Mouse (Mus musculus): ENCODE data around the gene Gm13276. TPM values are rescaled to one million over a fixed set of nuclear protein-coding genes. Genes with fewer than 3 reads are reported as not detected.
"Not testable (repeated sequence)": the region's sequence is repeated elsewhere in the genome, so short reads cannot be mapped to it uniquely, and the experiment has no call there.

Gm13276 gene
- total RNA-seq, 2 experiments from 2014 or later: not detected

- H3K27ac ChIP-seq: peak overlapping the region; percentile 71
- DNase-seq: peak; percentile 87
- TF ChIP-seq CTCF (IDR thresholded peaks at IDR 0.05): peak; percentile 64
- intact Hi-C loops (cut with DNase I): not testable (repeated sequence)
- peak overlapping the region; percentile 61 for H3K4me3 ChIP-seq
Observed at GRCm38 (mm10) chr4:88760431-88760830, 25.1 kb upstream of the Gm13276 start.

GRCm38 (mm10) chr4:88761776-88762175, 23.7 kb upstream of the Gm13276 start:
- H3K4me3 ChIP-seq; H3K27ac ChIP-seq; intact Hi-C loops (cut with DNase I): not testable (repeated sequence)
- DNase-seq: peak; percentile 51

DNA sequence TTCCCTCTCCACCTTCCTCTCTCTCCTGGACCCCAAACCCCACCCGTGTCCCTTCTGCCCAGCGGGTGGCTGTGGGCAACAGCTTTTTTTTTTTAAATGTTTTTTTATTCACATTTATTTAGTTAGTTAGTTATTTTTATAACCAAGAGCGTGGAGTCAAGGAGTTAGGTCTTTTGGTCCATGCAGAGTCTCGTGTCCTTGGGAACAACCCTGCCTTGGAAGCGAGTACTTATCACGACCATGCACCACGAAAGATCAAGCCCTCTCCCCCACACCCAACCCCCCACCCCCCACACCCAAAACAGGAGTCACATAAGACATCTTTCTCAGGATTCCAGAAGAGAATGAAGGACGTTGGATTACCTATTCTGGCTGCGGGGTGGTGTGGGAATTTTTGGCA, 23.2 kb upstream of the Gm13276 start:
- H3K27ac ChIP-seq; DNase-seq; H3K4me3 ChIP-seq; intact Hi-C loops (cut with DNase I): not testable (repeated sequence)

DNA sequence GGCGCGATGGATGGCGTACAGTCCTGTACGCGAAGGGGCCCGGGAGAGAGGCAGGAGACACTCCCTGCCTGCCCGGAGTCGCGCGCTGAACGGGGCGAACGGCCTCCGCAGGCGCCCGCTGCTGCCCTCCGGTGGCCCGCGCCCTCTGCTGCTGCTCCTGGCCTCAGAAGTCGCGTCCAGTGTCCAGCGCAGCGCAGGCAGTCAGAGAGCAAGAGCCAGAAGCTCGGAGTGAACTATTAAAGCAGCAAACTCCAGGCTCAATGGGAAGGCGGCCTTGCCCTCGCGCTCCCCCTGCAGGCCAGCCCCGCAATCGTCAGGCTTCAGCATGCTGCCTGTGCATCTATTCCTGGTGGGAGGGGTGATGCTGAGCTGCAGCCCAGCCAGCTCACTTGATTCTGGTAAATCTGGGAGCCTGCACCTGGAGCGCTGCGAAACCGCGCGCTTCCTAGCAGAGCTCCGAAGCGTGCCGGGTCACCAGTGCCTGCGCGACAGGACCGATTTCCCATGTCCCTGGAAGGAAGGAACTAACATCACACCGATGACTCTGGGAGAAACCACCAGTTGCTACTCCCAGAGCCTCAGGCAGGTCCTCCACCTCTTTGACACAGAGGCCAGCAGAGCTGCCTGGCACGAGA, 22.0 kb upstream of the Gm13276 start:
- peak; percentile 61 for TF ChIP-seq CTCF (IDR thresholded peaks at IDR 0.05)
- peak; percentile 74 for DNase-seq
- Histone ChIP-seq H3K27ac (peak overlapping the region; percentile 65), H3K4me3 (peak overlapping the region; percentile 59)
- intact Hi-C loops (cut with DNase I): not testable (repeated sequence)

- H3K4me3 ChIP-seq; intact Hi-C loops (cut with DNase I); DNase-seq: not testable (repeated sequence)
Observed at GRCm38 (mm10) chr4:88773534-88773933, 12.0 kb upstream of the Gm13276 start, which contains the start of gene Gm13290. Gene Gm13290, plus strand, starts transcription at chr4:88773834.

GRCm38 (mm10) chr4:88776622-88777021, 8.9 kb upstream of the Gm13276 start, which contains the start of gene Gm13289:
Gene Gm13289, plus strand, starts transcription at chr4:88776922.
- intact Hi-C loops (cut with DNase I); H3K4me3 ChIP-seq; H3K27ac ChIP-seq; DNase-seq: not testable (repeated sequence)

More at GRCm38 (mm10) chr4:88773534-88773933, 12.0 kb upstream of the Gm13276 start, which contains the start of gene Gm13290:
- H3K27ac ChIP-seq: not testable (repeated sequence)

DNA sequence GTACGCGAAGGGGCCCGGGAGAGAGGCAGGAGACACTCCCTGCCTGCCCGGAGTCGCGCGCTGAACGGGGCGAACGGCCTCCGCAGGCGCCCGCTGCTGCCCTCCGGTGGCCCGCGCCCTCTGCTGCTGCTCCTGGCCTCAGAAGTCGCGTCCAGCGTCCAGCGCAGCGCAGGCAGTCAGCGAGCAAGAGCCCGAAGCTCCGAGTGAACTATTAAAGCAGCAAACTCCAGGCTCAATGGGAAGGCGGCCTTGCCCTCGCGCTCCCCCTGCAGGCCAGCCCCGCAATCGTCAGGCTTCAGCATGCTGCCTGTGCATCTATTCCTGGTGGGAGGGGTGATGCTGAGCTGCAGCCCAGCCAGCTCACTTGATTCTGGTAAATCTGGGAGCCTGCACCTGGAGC, 6.0 kb upstream of the Gm13276 start, which contains the start of gene Gm13272:
Gm13272 (plus strand) TSS at position 301 of the 400 bp plus-strand sequence.
- DNase-seq; intact Hi-C loops (cut with DNase I); H3K4me3 ChIP-seq; H3K27ac ChIP-seq: not testable (repeated sequence)

DNA sequence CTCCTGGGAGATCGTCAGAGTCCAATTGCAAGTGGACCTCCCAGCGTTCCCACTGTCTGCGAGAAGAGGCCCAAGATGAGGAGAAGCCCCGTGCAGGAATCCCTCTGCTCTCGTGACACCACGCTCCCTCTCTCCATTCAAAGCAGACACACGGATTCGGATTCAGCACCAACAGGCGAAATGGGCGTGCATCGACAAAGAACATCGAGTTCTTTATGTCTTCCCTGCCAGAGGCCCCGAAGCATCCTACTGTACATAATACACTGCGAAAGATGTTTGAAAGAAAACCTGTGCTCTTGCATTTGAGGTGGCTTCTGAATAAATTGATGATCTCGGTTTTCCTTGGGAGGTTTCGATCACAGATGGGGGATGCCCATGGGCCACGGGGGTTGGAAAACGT, 5.2 kb upstream of the Gm13276 start:
- intact Hi-C loops (cut with DNase I); H3K4me3 ChIP-seq; H3K27ac ChIP-seq; DNase-seq: not testable (repeated sequence)

DNA sequence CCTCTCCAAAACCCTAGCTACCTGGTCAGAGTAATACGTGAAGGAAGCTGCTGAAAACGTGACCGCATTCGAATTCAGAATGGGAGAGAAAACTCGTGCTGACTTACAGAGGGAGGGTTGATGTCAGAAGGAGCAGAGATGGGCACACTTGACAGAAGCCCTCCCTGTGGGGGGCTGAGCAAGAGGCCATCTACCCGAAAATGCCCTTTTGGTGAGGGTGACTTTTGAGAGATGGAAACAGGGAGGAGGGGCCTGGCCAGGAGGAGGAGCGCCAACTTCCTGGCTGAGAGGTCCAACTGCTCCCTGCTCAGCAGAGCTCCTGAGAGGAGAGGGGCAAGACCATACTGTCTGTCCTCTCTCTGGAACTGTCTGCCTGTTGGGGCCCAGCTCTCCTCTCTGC, 3.7 kb upstream of the Gm13276 start, which contains the start of gene Ifnz:
Ifnz (plus strand) TSS at position 301 of the 400 bp plus-strand sequence.
- H3K4me3 ChIP-seq: peak within 1 kb of the TSS; percentile 57
- intact Hi-C loops (cut with DNase I); DNase-seq: not testable (repeated sequence)
- H3K27ac ChIP-seq: peak within 1 kb of the TSS; percentile 61; the same call in 1 of the 2 replicates

GRCm38 (mm10) chr4:88782335-88782734, 3.2 kb upstream of the Gm13276 start:
- peak overlapping the region; percentile 57 for H3K4me3 ChIP-seq
- TF ChIP-seq CTCF (IDR thresholded peaks at IDR 0.05): peak; percentile 13; the same call in 1 of the 2 replicates
- peak; percentile 28 for DNase-seq
- H3K27ac ChIP-seq: peak overlapping the region; percentile 61; the same call in 1 of the 2 replicates
- intact Hi-C loops (cut with DNase I): not testable (repeated sequence)

GRCm38 (mm10) chr4:88788402-88788801, 2.9 kb downstream of the Gm13276 start, which contains the start of gene Gm13277:
Gene Gm13277, plus strand, starts transcription at chr4:88788632.
- peak; percentile 72 for DNase-seq
- intact Hi-C loops (cut with DNase I); H3K4me3 ChIP-seq; H3K27ac ChIP-seq: not testable (repeated sequence)
- peak; percentile 51 for TF ChIP-seq CTCF (IDR thresholded peaks at IDR 0.05)

DNA sequence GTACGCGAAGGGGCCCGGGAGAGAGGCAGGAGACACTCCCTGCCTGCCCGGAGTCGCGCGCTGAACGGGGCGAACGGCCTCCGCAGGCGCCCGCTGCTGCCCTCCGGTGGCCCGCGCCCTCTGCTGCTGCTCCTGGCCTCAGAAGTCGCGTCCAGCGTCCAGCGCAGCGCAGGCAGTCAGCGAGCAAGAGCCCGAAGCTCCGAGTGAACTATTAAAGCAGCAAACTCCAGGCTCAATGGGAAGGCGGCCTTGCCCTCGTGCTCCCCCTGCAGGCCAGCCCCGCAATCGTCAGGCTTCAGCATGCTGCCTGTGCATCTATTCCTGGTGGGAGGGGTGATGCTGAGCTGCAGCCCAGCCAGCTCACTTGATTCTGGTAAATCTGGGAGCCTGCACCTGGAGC, 5.7 kb downstream of the Gm13276 start, which contains the start of gene Gm13278:
Gm13278 (plus strand) TSS at position 301 of the 400 bp plus-strand sequence.
- H3K4me3 ChIP-seq; DNase-seq; H3K27ac ChIP-seq; intact Hi-C loops (cut with DNase I): not testable (repeated sequence)

- peak; percentile 51 for DNase-seq
- Histone ChIP-seq H3K4me3 (peak within 1 kb of the TSS; percentile 31), H3K27ac (peak within 1 kb of the TSS; percentile 57)
- intact Hi-C loops (cut with DNase I): not testable (repeated sequence)
- TF ChIP-seq CTCF (IDR thresholded peaks at IDR 0.05): peak; percentile 36
Observed at GRCm38 (mm10) chr4:88793936-88794675, 8.6 kb downstream of the Gm13276 start, which contains the start of gene Gm13275. Gene Gm13275, plus strand, starts transcription at chr4:88794487.

DNA sequence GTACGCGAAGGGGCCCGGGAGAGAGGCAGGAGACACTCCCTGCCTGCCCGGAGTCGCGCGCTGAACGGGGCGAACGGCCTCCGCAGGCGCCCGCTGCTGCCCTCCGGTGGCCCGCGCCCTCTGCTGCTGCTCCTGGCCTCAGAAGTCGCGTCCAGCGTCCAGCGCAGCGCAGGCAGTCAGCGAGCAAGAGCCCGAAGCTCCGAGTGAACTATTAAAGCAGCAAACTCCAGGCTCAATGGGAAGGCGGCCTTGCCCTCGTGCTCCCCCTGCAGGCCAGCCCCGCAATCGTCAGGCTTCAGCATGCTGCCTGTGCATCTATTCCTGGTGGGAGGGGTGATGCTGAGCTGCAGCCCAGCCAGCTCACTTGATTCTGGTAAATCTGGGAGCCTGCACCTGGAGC, 11.6 kb downstream of the Gm13276 start, which contains the start of gene Gm13279:
Gm13279 (plus strand) TSS at position 301 of the 400 bp plus-strand sequence.
- DNase-seq: not testable (repeated sequence)

GRCm38 (mm10) chr4:88799365-88799764, 13.9 kb downstream of the Gm13276 start, which contains the start of gene Gm13285:
Gene Gm13285, plus strand, starts transcription at chr4:88799665.
- H3K27ac ChIP-seq; H3K4me3 ChIP-seq; intact Hi-C loops (cut with DNase I); DNase-seq: not testable (repeated sequence)

More for the DNA sequence above, 11.6 kb downstream of the Gm13276 start, which contains the start of gene Gm13279:
- H3K4me3 ChIP-seq; intact Hi-C loops (cut with DNase I); H3K27ac ChIP-seq: not testable (repeated sequence)

DNA sequence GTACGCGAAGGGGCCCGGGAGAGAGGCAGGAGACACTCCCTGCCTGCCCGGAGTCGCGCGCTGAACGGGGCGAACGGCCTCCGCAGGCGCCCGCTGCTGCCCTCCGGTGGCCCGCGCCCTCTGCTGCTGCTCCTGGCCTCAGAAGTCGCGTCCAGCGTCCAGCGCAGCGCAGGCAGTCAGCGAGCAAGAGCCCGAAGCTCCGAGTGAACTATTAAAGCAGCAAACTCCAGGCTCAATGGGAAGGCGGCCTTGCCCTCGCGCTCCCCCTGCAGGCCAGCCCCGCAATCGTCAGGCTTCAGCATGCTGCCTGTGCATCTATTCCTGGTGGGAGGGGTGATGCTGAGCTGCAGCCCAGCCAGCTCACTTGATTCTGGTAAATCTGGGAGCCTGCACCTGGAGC, 17.4 kb downstream of the Gm13276 start, which contains the start of gene Gm13287:
Gm13287 (plus strand) TSS at position 301 of the 400 bp plus-strand sequence.
- H3K4me3 ChIP-seq; intact Hi-C loops (cut with DNase I); DNase-seq; H3K27ac ChIP-seq: not testable (repeated sequence)

- intact Hi-C loops (cut with DNase I); DNase-seq; H3K27ac ChIP-seq: not testable (repeated sequence)
- 0 out of 2 replicates have a peak within 1 kb of the TSS, but pooled peaks have one; percentile 46 for H3K4me3 ChIP-seq
Observed at GRCm38 (mm10) chr4:88805231-88805630, 19.7 kb downstream of the Gm13276 start, which contains the start of gene Gm13288. Gene Gm13288, plus strand, starts transcription at chr4:88805531.

All from gastrocnemius, adult 2 months (tissue).